Mouse (Mus musculus) neural tube, embryonic 13.5 days (tissue): Measurements from ENCODE around the gene Tspan32. TPM values are rescaled to one million over a fixed set of nuclear protein-coding genes. Genes with fewer than 3 reads are reported as not detected.

ENCODE experiments used
- ATAC-seq: fragments of 200-750 bp; cut with Nextera tagmentation; 2 replicates; pipeline ENCODE4 v1.8.0; 2017; ENCODE audit warnings: low read depth, mild to moderate bottlenecking, moderate TSS enrichment, moderate library complexity
- H3K27ac ChIP-seq: fragments of 300-500 bp; sonication (generic); replicated peaks from 2 replicates; pipeline ENCODE4 v1.5.1; 2015; ENCODE audit warnings: moderate library complexity, mild to moderate bottlenecking, inconsistent platforms
- H3K27me3 ChIP-seq: fragments of 300-500 bp; sonication (generic); 2 replicates; pipeline ENCODE4 v1.6.1; 2015; ENCODE audit warnings: mild to moderate bottlenecking, inconsistent platforms
- H3K36me3 ChIP-seq: fragments of 300-500 bp; sonication (generic); 2 replicates; pipeline ENCODE4 v1.6.1; 2015; ENCODE audit warnings: mild to moderate bottlenecking, inconsistent platforms
- H3K4me1 ChIP-seq: fragments of 300-500 bp; sonication (generic); replicated peaks from 2 replicates; pipeline ENCODE4 v1.6.1; 2015; ENCODE audit warnings: inconsistent platforms
- H3K4me2 ChIP-seq: fragments of 300-500 bp; sonication (generic); 2 replicates; pipeline ENCODE4 v1.6.1; 2015; ENCODE audit warnings: inconsistent platforms, mild to moderate bottlenecking, moderate library complexity
- H3K4me3 ChIP-seq: fragments of 300-500 bp; sonication (generic); 2 replicates; pipeline ENCODE4 v1.5.1; 2015; ENCODE audit warnings: mild to moderate bottlenecking, inconsistent platforms
- H3K9ac ChIP-seq: fragments of 300-500 bp; sonication (generic); 2 replicates; pipeline ENCODE4 v1.6.1; 2015; ENCODE audit warnings: moderate library complexity, mild to moderate bottlenecking, inconsistent platforms
- H3K9me3 ChIP-seq: fragments of 300-500 bp; sonication (generic); 2 replicates; pipeline ENCODE4 v1.6.1; 2016; ENCODE audit warnings: inconsistent platforms
- WGBS: fragments of 180-500 bp; shearing (Covaris S2); methylation state at CpG from one replicate; pipeline ENCODE4 v1.1.7; 2015; 5-methylcytosine and 5-hydroxymethylcytosine counted together
- polyA plus RNA-seq: library from polyadenylated mRNA; unstranded; fragments of >200 nt; fragmentation: Nextera tagmentation; extraction: Ambion mirVana; gene quantifications from 2 replicates; pipeline ENCODE4 v1.2.1, GENCODE M21; 2015

Gene Tspan32
- polyA plus RNA-seq, 1 experiment from 2014 or later: 0.85 TPM

GRCm38 (mm10) chr7:143021356-143022164 lies 16.7 kb downstream of the Tspan32 start:
- no peaks in the 10 kb centered on the region for H3K27me3 ChIP-seq
- ATAC-seq: no peak
- H3K36me3 ChIP-seq: peaks cover 8% of the 10 kb centered on the region; the same call in 1 of the 2 replicates
- peaks cover 8% of the 10 kb centered on the region for H3K4me1 ChIP-seq
- H3K27ac ChIP-seq: no peak overlapping the region
- H3K9me3 ChIP-seq: no peaks in the 10 kb centered on the region
- H3K4me2 ChIP-seq: no peak overlapping the region
- H3K9ac ChIP-seq: no peak overlapping the region
- WGBS: 67% methylated on average over 5 of the region's 5 CpGs
- H3K4me3 ChIP-seq: no peak overlapping the region

- Histone ChIP-seq H3K36me3 (peaks cover 8% of the 10 kb centered on the region; the same call in 1 of the 2 replicates), H3K9ac (no peak overlapping the region), H3K9me3 (no peaks in the 10 kb centered on the region), H3K27ac (no peak overlapping the region), H3K4me2 (no peak overlapping the region), H3K4me3 (no peak overlapping the region), H3K27me3 (no peaks in the 10 kb centered on the region), H3K4me1 (no peaks in the 10 kb centered on the region)
- no peak for ATAC-seq
- WGBS: 95% methylated on average over 2 of the region's 2 CpGs
Measured at GRCm38 (mm10) chr7:143023499-143023898, 18.7 kb downstream of the Tspan32 start.

- H3K4me3 ChIP-seq: no peak overlapping the region
- H3K4me1 ChIP-seq: no peaks in the 10 kb centered on the region
- WGBS: 85% methylated on average over 1 of the region's 1 CpGs
- H3K4me2 ChIP-seq: no peak overlapping the region
- H3K27ac ChIP-seq: no peak overlapping the region
- peaks cover 8% of the 10 kb centered on the region; the same call in 1 of the 2 replicates for H3K36me3 ChIP-seq
- no peaks in the 10 kb centered on the region for H3K27me3 ChIP-seq
- no peak overlapping the region for H3K9ac ChIP-seq
- H3K9me3 ChIP-seq: no peaks in the 10 kb centered on the region
- no peak for ATAC-seq
Measured at GRCm38 (mm10) chr7:143024293-143024692, 19.4 kb downstream of the Tspan32 start.

- Histone ChIP-seq H3K27ac (no peak overlapping the region), H3K9me3 (no peaks in the 10 kb centered on the region), H3K36me3 (peaks cover 8% of the 10 kb centered on the region; the same call in 1 of the 2 replicates), H3K9ac (no peak overlapping the region), H3K4me2 (no peak overlapping the region), H3K4me3 (no peak overlapping the region), H3K4me1 (no peaks in the 10 kb centered on the region), H3K27me3 (no peaks in the 10 kb centered on the region)
- WGBS: 90% methylated on average over 3 of the region's 3 CpGs
- ATAC-seq: no peak
Measured at GRCm38 (mm10) chr7:143025496-143025895, 20.6 kb downstream of the Tspan32 start.

- H3K4me3 ChIP-seq: no peak overlapping the region
- no peaks in the 10 kb centered on the region for H3K9me3 ChIP-seq
- H3K36me3 ChIP-seq: peaks cover 8% of the 10 kb centered on the region; the same call in 1 of the 2 replicates
- H3K27ac ChIP-seq: no peak overlapping the region
- H3K4me2 ChIP-seq: no peak overlapping the region
- no peak overlapping the region for H3K9ac ChIP-seq
- no peaks in the 10 kb centered on the region for H3K4me1 ChIP-seq
- H3K27me3 ChIP-seq: no peaks in the 10 kb centered on the region
- no peak for ATAC-seq
- WGBS: 92% methylated on average over 4 of the region's 4 CpGs
Measured at GRCm38 (mm10) chr7:143027196-143027595, 22.4 kb downstream of the Tspan32 start.

DNA sequence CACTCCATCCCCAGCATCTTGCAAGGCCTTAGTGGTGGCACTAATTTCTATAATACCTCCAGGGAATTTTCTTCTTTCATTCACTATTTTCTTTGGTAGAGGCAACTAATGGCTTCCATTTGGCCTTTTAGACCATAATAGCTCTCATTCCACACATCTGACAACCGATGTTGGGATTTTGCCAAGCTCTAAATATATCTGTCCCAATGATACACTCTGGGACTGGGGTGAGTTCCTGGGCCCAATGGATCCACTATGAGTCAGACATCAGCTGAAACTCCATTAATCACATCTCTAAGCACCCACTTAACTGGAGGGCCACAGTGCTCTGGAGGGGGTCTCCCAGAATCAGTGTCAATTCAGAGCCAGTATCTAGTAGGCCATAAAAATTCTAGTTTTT lies 27.0 kb downstream of the Tspan32 start:
- Histone ChIP-seq H3K27me3 (no peaks in the 10 kb centered on the region), H3K9me3 (no peaks in the 10 kb centered on the region), H3K4me1 (no peaks in the 10 kb centered on the region), H3K4me3 (no peak overlapping the region), H3K4me2 (no peak overlapping the region), H3K27ac (no peak overlapping the region), H3K9ac (no peak overlapping the region), H3K36me3 (peaks cover 12% of the 10 kb centered on the region; the same call in 1 of the 2 replicates)
- ATAC-seq: no peak
- WGBS: 87% methylated on average over 1 of the region's 1 CpGs

GRCm38 (mm10) chr7:143033581-143033980 lies 28.7 kb downstream of the Tspan32 start:
- Histone ChIP-seq H3K36me3 (peaks cover 20% of the 10 kb centered on the region; the same call in 1 of the 2 replicates), H3K27me3 (no peaks in the 10 kb centered on the region), H3K4me2 (no peak overlapping the region), H3K9me3 (no peaks in the 10 kb centered on the region), H3K4me1 (no peaks in the 10 kb centered on the region), H3K4me3 (no peak overlapping the region), H3K9ac (no peak overlapping the region), H3K27ac (no peak overlapping the region)
- no peak for ATAC-seq
- 88% methylated on average over 4 of the region's 4 CpGs for WGBS

DNA sequence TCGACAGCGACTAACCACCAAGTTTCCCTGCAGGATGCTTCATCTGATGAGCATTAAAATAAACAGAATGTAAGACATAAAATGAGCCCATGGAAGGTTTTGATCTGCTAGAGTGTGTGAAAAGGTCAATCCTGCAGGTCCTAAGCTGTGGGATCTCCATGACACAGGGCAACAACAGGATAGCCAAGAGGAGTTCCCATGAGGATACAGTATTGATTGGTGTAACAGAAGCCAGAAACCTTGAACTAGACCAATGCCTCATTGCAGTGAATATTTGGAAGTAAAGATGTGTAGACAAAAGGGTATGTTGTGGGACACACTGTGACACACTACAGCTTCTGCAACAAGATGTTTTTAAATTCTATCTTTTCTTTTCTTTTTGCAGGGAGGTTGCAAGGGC lies 29.3 kb downstream of the Tspan32 start:
- 88% methylated on average over 2 of the region's 2 CpGs for WGBS
- no peaks in the 10 kb centered on the region for H3K4me1 ChIP-seq

GRCm38 (mm10) chr7:143034519-143035450 lies 29.9 kb downstream of the Tspan32 start:
- Histone ChIP-seq H3K4me2 (no peak overlapping the region), H3K27ac (no peak overlapping the region), H3K9me3 (no peaks in the 10 kb centered on the region), H3K4me3 (no peak overlapping the region), H3K9ac (no peak overlapping the region), H3K27me3 (no peaks in the 10 kb centered on the region), H3K36me3 (peaks cover 20% of the 10 kb centered on the region; the same call in 1 of the 2 replicates), H3K4me1 (no peaks in the 10 kb centered on the region)
- ATAC-seq: no peak
- 93% methylated on average over 8 of the region's 8 CpGs for WGBS

More for the DNA sequence above, 29.3 kb downstream of the Tspan32 start:
- no peak for ATAC-seq
- Histone ChIP-seq H3K9ac (no peak overlapping the region), H3K4me2 (no peak overlapping the region), H3K36me3 (peaks cover 20% of the 10 kb centered on the region; the same call in 1 of the 2 replicates), H3K4me3 (no peak overlapping the region), H3K9me3 (no peaks in the 10 kb centered on the region), H3K27me3 (no peaks in the 10 kb centered on the region), H3K27ac (no peak overlapping the region)

- ATAC-seq: no peak
- Histone ChIP-seq H3K27me3 (no peaks in the 10 kb centered on the region), H3K9ac (no peak overlapping the region), H3K4me1 (0 out of 2 replicates have a peak, but pooled peaks cover 2% of the 10 kb centered on the region), H3K4me2 (no peak overlapping the region), H3K9me3 (no peaks in the 10 kb centered on the region), H3K27ac (no peak overlapping the region), H3K4me3 (no peak overlapping the region), H3K36me3 (peaks cover 20% of the 10 kb centered on the region; the same call in 1 of the 2 replicates)
- WGBS: 80% methylated on average over 3 of the region's 3 CpGs
Measured at GRCm38 (mm10) chr7:143036787-143037186, 31.9 kb downstream of the Tspan32 start.

GRCm38 (mm10) chr7:143037306-143037705 lies 32.5 kb downstream of the Tspan32 start:
- WGBS: 93% methylated on average over 4 of the region's 4 CpGs

More at GRCm38 (mm10) chr7:143037306-143037705, 32.5 kb downstream of the Tspan32 start:
- Histone ChIP-seq H3K27ac (no peak overlapping the region), H3K36me3 (peaks cover 20% of the 10 kb centered on the region; the same call in 1 of the 2 replicates), H3K9ac (no peak overlapping the region), H3K9me3 (no peaks in the 10 kb centered on the region), H3K4me3 (no peak overlapping the region), H3K27me3 (no peaks in the 10 kb centered on the region), H3K4me1 (0 out of 2 replicates have a peak, but pooled peaks cover 7% of the 10 kb centered on the region), H3K4me2 (no peak overlapping the region)
- ATAC-seq: no peak
